Comparison of ENCODE assay signal across 9 mouse cellular contexts in genomic region chr12:28607546-28608305, GRCm38 (mm10). TPM values are rescaled to one million over a fixed set of nuclear protein-coding genes. Genes with fewer than 3 reads are reported as not detected.
DNase-seq lines count a peak whose midpoint lies in the region; ATAC-seq lines count a peak whose summit lies in the region.
"Had no signal": no experiment of that assay in that cellular context is flagged by ENCODE, and none has a peak within 500 bp of the region (broad histone marks: within the 10 kb centered on the region; RNA-seq: fewer than 3 reads in every experiment).

No protein-coding gene starts in this region.

- no peaks in the 10 kb centered on the region for H3K4me1 ChIP-seq in neural tube, embryonic 11.5 days (ENCODE audit: control insufficient read depth, insufficient read depth, low read length)
- H3K4me1 ChIP-seq in forebrain, embryonic 15.5 days = peaks cover 20% of the 10 kb centered on the region

- no peak overlapping the region for H3K4me2 ChIP-seq in neural tube, embryonic 11.5 days (ENCODE audit: low read depth)
- H3K4me2 ChIP-seq in forebrain, embryonic 15.5 days (replicated peaks) = peak overlapping the region; percentile 36
- H3K4me2 ChIP-seq: heart, embryonic 12.5 days had no signal

- H3K9ac ChIP-seq in neural tube, embryonic 11.5 days (ENCODE audit: low read length) = peak overlapping the region; percentile 10; the same call in 1 of the 2 replicates
- peak overlapping the region; percentile 41 for H3K9ac ChIP-seq in forebrain, embryonic 15.5 days (replicated peaks)
- H3K9ac ChIP-seq: heart, embryonic 12.5 days had no signal

- no peak for ATAC-seq in neural tube, embryonic 11.5 days (ENCODE audit: insufficient read depth, low FRiP score, low TSS enrichment)
- peak; percentile 88 for ATAC-seq in forebrain, embryonic 15.5 days (replicated peaks)

- no peak overlapping the region for H3K4me3 ChIP-seq in neural tube, embryonic 11.5 days (ENCODE audit: low read depth, low read length)
- H3K4me3 ChIP-seq in forebrain, embryonic 15.5 days = peak overlapping the region; percentile 10
- H3K4me3 ChIP-seq: heart, embryonic 12.5 days had no signal

- DNase-seq in neural tube, embryonic 11.5 days (ENCODE audit: low spot score) = peak; percentile 25
- DNase-seq in neural tube, embryonic 10.5 days (ENCODE audit: extremely low spot score, low spot score) = no peak
- peak; percentile 67 to 69 for DNase-seq in layer of hippocampus, postnatal 36 days
- DNase-seq in embryo, embryonic 10 days (ENCODE audit: low spot score) = no peak
- no peak for DNase-seq in embryo, embryonic 9.5 days (ENCODE audit: extremely low spot score)
- no peak for DNase-seq in liver
- no peak for DNase-seq in spleen, adult 18-20 months

- no peaks in the 10 kb centered on the region for H3K36me3 ChIP-seq in neural tube, embryonic 11.5 days (ENCODE audit: control insufficient read depth, insufficient read depth, low read length)
- H3K36me3 ChIP-seq in forebrain, embryonic 15.5 days = no peaks in the 10 kb centered on the region
- H3K36me3 ChIP-seq: heart, embryonic 12.5 days had no signal

- H3K27me3 ChIP-seq in neural tube, embryonic 11.5 days (ENCODE audit: control insufficient read depth, insufficient read depth, low read length) = no peaks in the 10 kb centered on the region
- no peaks in the 10 kb centered on the region for H3K27me3 ChIP-seq in forebrain, embryonic 15.5 days
- H3K27me3 ChIP-seq: heart, embryonic 12.5 days had no signal

- 0 out of 2 replicates have a peak overlapping the region, but pooled peaks have one; percentile 8 for H3K27ac ChIP-seq in neural tube, embryonic 11.5 days (ENCODE audit: low read depth, low read length)
- H3K27ac ChIP-seq in forebrain, embryonic 15.5 days (replicated peaks) = peak overlapping the region; percentile 75

- WGBS in neural tube, embryonic 11.5 days = 65% methylated on average over 17 of the region's 17 CpGs
- 25% methylated on average over 17 of the region's 17 CpGs for WGBS in forebrain, embryonic 15.5 days

- no peaks in the 10 kb centered on the region for H3K9me3 ChIP-seq in neural tube, embryonic 11.5 days (ENCODE audit: control insufficient read depth, low read length)
- H3K9me3 ChIP-seq in forebrain, embryonic 15.5 days = no peaks in the 10 kb centered on the region
- H3K9me3 ChIP-seq: heart, embryonic 12.5 days had no signal

RNA-seq across cellular contexts. Expression of gene Colec11, which starts 15.5 kb away (rescaled TPM):
- 0.16 and 0.39 TPM in 2 replicates for polyA plus RNA-seq in neural tube, embryonic 11.5 days (2014; fragmentation: Nextera tagmentation; extraction: Ambion mirVana)
- polyA plus RNA-seq in forebrain, embryonic 15.5 days (2015; fragmentation: Nextera tagmentation; extraction: Ambion mirVana) = 0.52 and 0.73 TPM in 2 replicates
- total RNA-seq in layer of hippocampus, postnatal 36 days (2021) = under 1 TPM; 0.72 to 0.81 TPM

RNA-seq across cellular contexts. Expression of gene Allc, which starts 25.4 kb away (rescaled TPM):
- polyA plus RNA-seq in neural tube, embryonic 11.5 days (2014; fragmentation: Nextera tagmentation; extraction: Ambion mirVana) = not detected in 2 replicates
- polyA plus RNA-seq in forebrain, embryonic 15.5 days (2015; fragmentation: Nextera tagmentation; extraction: Ambion mirVana) = 0.11 TPM in 1 of 2 replicates, not detected in the other
- under 1 TPM; 0.66 to 0.75 TPM for total RNA-seq in layer of hippocampus, postnatal 36 days (2021)
- polyA plus RNA-seq: heart, embryonic 12.5 days had no signal

RNA-seq across cellular contexts. Expression of gene Rps7, which starts 28.0 kb away (rescaled TPM):
- 639 and 701 TPM in 2 replicates for polyA plus RNA-seq in neural tube, embryonic 11.5 days (2014; fragmentation: Nextera tagmentation; extraction: Ambion mirVana)
- 531 and 541 TPM in 2 replicates for polyA plus RNA-seq in forebrain, embryonic 15.5 days (2015; fragmentation: Nextera tagmentation; extraction: Ambion mirVana)
- total RNA-seq in layer of hippocampus, postnatal 36 days (2021) = 100 to 1,000 TPM; 282 to 298 TPM

RNA-seq across cellular contexts. Expression of gene Rnaseh1, which starts 41.7 kb away (rescaled TPM):
- 25.7 and 28.5 TPM in 2 replicates for polyA plus RNA-seq in neural tube, embryonic 11.5 days (2014; fragmentation: Nextera tagmentation; extraction: Ambion mirVana)
- polyA plus RNA-seq in forebrain, embryonic 15.5 days (2015; fragmentation: Nextera tagmentation; extraction: Ambion mirVana) = 29.8 and 31.0 TPM in 2 replicates
- total RNA-seq in layer of hippocampus, postnatal 36 days (2021) = 10 to 100 TPM; 12.7 to 14.1 TPM

RNA-seq across cellular contexts. Expression of gene Dcdc2c, which starts 55.5 kb away (rescaled TPM):
- polyA plus RNA-seq in neural tube, embryonic 11.5 days (2014; fragmentation: Nextera tagmentation; extraction: Ambion mirVana) = 0.16 TPM in 1 of 2 replicates, not detected in the other
- polyA plus RNA-seq in forebrain, embryonic 15.5 days (2015; fragmentation: Nextera tagmentation; extraction: Ambion mirVana) = 0.15 TPM in 1 of 2 replicates, not detected in the other
- under 1 TPM; 0.60 to 0.68 TPM for total RNA-seq in layer of hippocampus, postnatal 36 days (2021)
- polyA plus RNA-seq: heart, embryonic 12.5 days had no signal

Comparison
In these comparisons a context has a peak if more than half of its experiments do, and no peak if none do; other contexts are left out.
1. DNase-seq: peak in neural tube, embryonic 11.5 days (single experiment) and layer of hippocampus, postnatal 36 days (2 of 2); none in neural tube, embryonic 10.5 days (single experiment), embryo, embryonic 10 days (single experiment), embryo, embryonic 9.5 days (single experiment), liver (single experiment) and spleen, adult 18-20 months (0 of 2).